Mouse (Mus musculus): ENCODE data around the gene Noct. TPM values are rescaled to one million over a fixed set of nuclear protein-coding genes. Genes with fewer than 3 reads are reported as not detected.

The Noct gene
- polyA plus RNA-seq, 1 experiment from 2014 or later = 4.2 TPM

- Histone ChIP-seq H3K36me3 (ENCODE audit: insufficient read depth, low read length) (no peaks in the 10 kb centered on the region), H3K27ac (ENCODE audit: low read length) (no peak overlapping the region), H3K4me1 (ENCODE audit: insufficient read depth, low read depth, low read length) (peaks cover 13% of the 10 kb centered on the region; the same call in 1 of the 2 replicates), H3K4me3 (ENCODE audit: low read depth, low read length) (peak overlapping the region; percentile 81), H3K27me3 (replicated peaks; ENCODE audit: insufficient read depth, low read length) (no peaks in the 10 kb centered on the region), H3K4me2 (replicated peaks; ENCODE audit: low read depth, low read length) (peak overlapping the region; percentile 83; the same call in 1 of the 2 replicates), H3K9ac (replicated peaks; ENCODE audit: low read depth) (no peak overlapping the region), H3K9me3 (ENCODE audit: low read length) (no peaks in the 10 kb centered on the region)
- WGBS = 95% methylated on average over 10 of the region's 10 CpGs
- DNase-seq (ENCODE audit: low spot score) = no peak
- no peak for ATAC-seq
- no peak for TF ChIP-seq EP300 (IDR thresholded peaks at IDR 0.05)
- TF ChIP-seq CTCF (IDR thresholded peaks at IDR 0.05) = no peak
These were observed 1.7 kb downstream of the Noct start for GRCm38 (mm10) chr3:51225979-51226378.

GRCm38 (mm10) chr3:51226601-51227000, 2.4 kb downstream of the Noct start:
- Histone ChIP-seq H3K4me1 (ENCODE audit: insufficient read depth, low read depth, low read length) (peaks cover 13% of the 10 kb centered on the region; the same call in 1 of the 2 replicates), H3K27ac (ENCODE audit: low read length) (no peak overlapping the region), H3K36me3 (ENCODE audit: insufficient read depth, low read length) (no peaks in the 10 kb centered on the region), H3K9me3 (ENCODE audit: low read length) (no peaks in the 10 kb centered on the region), H3K4me2 (replicated peaks; ENCODE audit: low read depth, low read length) (peak overlapping the region; percentile 83; the same call in 1 of the 2 replicates), H3K9ac (replicated peaks; ENCODE audit: low read depth) (no peak overlapping the region), H3K4me3 (ENCODE audit: low read depth, low read length) (0 out of 2 replicates have a peak overlapping the region, but pooled peaks have one; percentile 81), H3K27me3 (replicated peaks; ENCODE audit: insufficient read depth, low read length) (no peaks in the 10 kb centered on the region)
- TF ChIP-seq EP300 (IDR thresholded peaks at IDR 0.05) = no peak
- TF ChIP-seq CTCF (IDR thresholded peaks at IDR 0.05) = no peak
- WGBS = 74% methylated on average over 3 of the region's 3 CpGs
- ATAC-seq (no peak), DNase-seq (ENCODE audit: low spot score) (no peak)

- no peak for ATAC-seq
- Histone ChIP-seq H3K36me3 (ENCODE audit: insufficient read depth, low read length) (no peaks in the 10 kb centered on the region), H3K4me3 (ENCODE audit: low read depth, low read length) (no peak overlapping the region), H3K27ac (ENCODE audit: low read length) (no peak overlapping the region), H3K9me3 (ENCODE audit: low read length) (no peaks in the 10 kb centered on the region), H3K4me2 (replicated peaks; ENCODE audit: low read depth, low read length) (no peak overlapping the region), H3K9ac (replicated peaks; ENCODE audit: low read depth) (no peak overlapping the region), H3K4me1 (ENCODE audit: insufficient read depth, low read depth, low read length) (peaks cover 8% of the 10 kb centered on the region; the same call in 1 of the 2 replicates), H3K27me3 (replicated peaks; ENCODE audit: insufficient read depth, low read length) (no peaks in the 10 kb centered on the region)
- peak; percentile 60 for DNase-seq (ENCODE audit: low spot score)
- 74% methylated on average over 10 of the region's 10 CpGs for WGBS
- TF ChIP-seq CTCF (IDR thresholded peaks at IDR 0.05) (peak; percentile 66), EP300 (IDR thresholded peaks at IDR 0.05) (no peak)
These were observed 4.0 kb downstream of the Noct start for GRCm38 (mm10) chr3:51228038-51228820.

- Histone ChIP-seq H3K27ac (ENCODE audit: low read length) (no peak overlapping the region), H3K9me3 (ENCODE audit: low read length) (no peaks in the 10 kb centered on the region), H3K36me3 (ENCODE audit: insufficient read depth, low read length) (no peaks in the 10 kb centered on the region), H3K27me3 (replicated peaks; ENCODE audit: insufficient read depth, low read length) (no peaks in the 10 kb centered on the region), H3K9ac (replicated peaks; ENCODE audit: low read depth) (no peak overlapping the region), H3K4me2 (replicated peaks; ENCODE audit: low read depth, low read length) (no peak overlapping the region), H3K4me3 (ENCODE audit: low read depth, low read length) (no peak overlapping the region), H3K4me1 (ENCODE audit: insufficient read depth, low read depth, low read length) (peaks cover 8% of the 10 kb centered on the region; the same call in 1 of the 2 replicates)
- ATAC-seq = no peak
- no peak for DNase-seq (ENCODE audit: low spot score)
- 83% methylated on average over 9 of the region's 9 CpGs for WGBS
- TF ChIP-seq EP300 (IDR thresholded peaks at IDR 0.05) = no peak
- TF ChIP-seq CTCF (IDR thresholded peaks at IDR 0.05) = no peak
These were observed 4.6 kb downstream of the Noct start for GRCm38 (mm10) chr3:51228821-51229205.

- H3K4me2 ChIP-seq (replicated peaks; ENCODE audit: low read depth, low read length) = no peak overlapping the region
- no peaks in the 10 kb centered on the region for H3K27me3 ChIP-seq (replicated peaks; ENCODE audit: insufficient read depth, low read length)
- no peak overlapping the region for H3K4me3 ChIP-seq (ENCODE audit: low read depth, low read length)
- TF ChIP-seq CTCF (IDR thresholded peaks at IDR 0.05) = no peak
- TF ChIP-seq EP300 (IDR thresholded peaks at IDR 0.05) = no peak
- DNase-seq (ENCODE audit: low spot score) (no peak), ATAC-seq (no peak)
- H3K9ac ChIP-seq (replicated peaks; ENCODE audit: low read depth) = no peak overlapping the region
- 76% methylated on average over 3 of the region's 3 CpGs for WGBS
- peaks cover 8% of the 10 kb centered on the region; the same call in 1 of the 2 replicates for H3K4me1 ChIP-seq (ENCODE audit: insufficient read depth, low read depth, low read length)
- H3K36me3 ChIP-seq (ENCODE audit: insufficient read depth, low read length) = no peaks in the 10 kb centered on the region
- no peaks in the 10 kb centered on the region for H3K9me3 ChIP-seq (ENCODE audit: low read length)
- no peak overlapping the region for H3K27ac ChIP-seq (ENCODE audit: low read length)
These were observed 5.0 kb downstream of the Noct start for GRCm38 (mm10) chr3:51229226-51229625.

- H3K36me3 ChIP-seq (ENCODE audit: insufficient read depth, low read length) = no peaks in the 10 kb centered on the region
- H3K4me1 ChIP-seq (ENCODE audit: insufficient read depth, low read depth, low read length) = peaks cover 8% of the 10 kb centered on the region; the same call in 1 of the 2 replicates
- H3K9ac ChIP-seq (replicated peaks; ENCODE audit: low read depth) = no peak overlapping the region
- H3K27ac ChIP-seq (ENCODE audit: low read length) = 0 out of 2 replicates have a peak overlapping the region, but pooled peaks have one; percentile 70
- no peak overlapping the region for H3K4me2 ChIP-seq (replicated peaks; ENCODE audit: low read depth, low read length)
- ATAC-seq (no peak), DNase-seq (ENCODE audit: low spot score) (no peak)
- no peaks in the 10 kb centered on the region for H3K9me3 ChIP-seq (ENCODE audit: low read length)
- no peaks in the 10 kb centered on the region for H3K27me3 ChIP-seq (replicated peaks; ENCODE audit: insufficient read depth, low read length)
- whole genome bisulfite sequencing = 74% methylated on average over 6 of the region's 6 CpGs
- no peak overlapping the region for H3K4me3 ChIP-seq (ENCODE audit: low read depth, low read length)
- no peak for TF ChIP-seq EP300 (IDR thresholded peaks at IDR 0.05)
- no peak for TF ChIP-seq CTCF (IDR thresholded peaks at IDR 0.05)
These were observed 6.0 kb downstream of the Noct start for GRCm38 (mm10) chr3:51230146-51230835.

All from lung, postnatal 0 days (tissue).